Mouse (Mus musculus) ES-Bruce4 (cell line): Measurements from ENCODE around the gene Thada. TPM values are rescaled to one million over a fixed set of nuclear protein-coding genes. Genes with fewer than 3 reads are reported as not detected.

Experiments used
- H3K27ac ChIP-seq: 2 replicates; pipeline ENCODE4 v1.5.1; 2012; ENCODE audit warnings: low read length, inconsistent platforms; ENCODE audit not compliant: insufficient read depth
- H3K27me3 ChIP-seq: 2 replicates; pipeline ENCODE4 v1.6.1; 2012; ENCODE audit warnings: mild to moderate bottlenecking, low read length, inconsistent platforms; ENCODE audit not compliant: control insufficient read depth, poor library complexity, insufficient read depth, severe bottlenecking
- H3K36me3 ChIP-seq: 2 replicates; pipeline ENCODE4 v1.6.1; 2012; ENCODE audit warnings: inconsistent platforms, mild to moderate bottlenecking, low read length, moderate library complexity; ENCODE audit not compliant: control insufficient read depth, poor library complexity, insufficient read depth, severe bottlenecking
- H3K4me1 ChIP-seq: one replicate; pipeline ENCODE4 v1.8.1; 2011; ENCODE audit warnings: low read length; ENCODE audit not compliant: control insufficient read depth, insufficient read depth
- H3K4me3 ChIP-seq: 2 replicates; pipeline ENCODE4 v1.5.1; 2011; ENCODE audit warnings: low read depth, mild to moderate bottlenecking, low read length
- H3K9ac ChIP-seq: 2 replicates; pipeline ENCODE4 v1.6.1; 2012; ENCODE audit warnings: low read depth, mild to moderate bottlenecking, inconsistent platforms; ENCODE audit not compliant: poor library complexity, severe bottlenecking
- H3K9me3 ChIP-seq: replicated peaks from 2 replicates; pipeline ENCODE4 v1.6.1; 2012; ENCODE audit warnings: mild to moderate bottlenecking, low read length, inconsistent platforms; ENCODE audit not compliant: control insufficient read depth, poor library complexity, insufficient read depth, severe bottlenecking
- CTCF ChIP-seq: IDR thresholded peaks from one replicate; pipeline ENCODE4 v1.8.1; 2011; ENCODE audit warnings: low read depth, low read length
- EP300 ChIP-seq: IDR thresholded peaks from 2 replicates; pipeline ENCODE4 v1.6.1; 2011; ENCODE audit warnings: low read depth, low read length; ENCODE audit not compliant: insufficient read depth
- POLR2A ChIP-seq: IDR thresholded peaks from one replicate; pipeline ENCODE4 v1.8.1; 2011; ENCODE audit warnings: low read length; ENCODE audit not compliant: insufficient read depth
- polyA plus RNA-seq: library from polyadenylated mRNA; stranded (reverse); fragments of >200 nt; gene quantifications from 2 replicates; pipeline ENCODE4 v1.2.4, GENCODE M21; 2011; ENCODE audit warnings: low read depth; ENCODE audit not compliant: missing spikeins, insufficient read depth, insufficient read length

The Thada gene
- polyA plus RNA-seq, 1 experiment, result 38.0 TPM

DNA sequence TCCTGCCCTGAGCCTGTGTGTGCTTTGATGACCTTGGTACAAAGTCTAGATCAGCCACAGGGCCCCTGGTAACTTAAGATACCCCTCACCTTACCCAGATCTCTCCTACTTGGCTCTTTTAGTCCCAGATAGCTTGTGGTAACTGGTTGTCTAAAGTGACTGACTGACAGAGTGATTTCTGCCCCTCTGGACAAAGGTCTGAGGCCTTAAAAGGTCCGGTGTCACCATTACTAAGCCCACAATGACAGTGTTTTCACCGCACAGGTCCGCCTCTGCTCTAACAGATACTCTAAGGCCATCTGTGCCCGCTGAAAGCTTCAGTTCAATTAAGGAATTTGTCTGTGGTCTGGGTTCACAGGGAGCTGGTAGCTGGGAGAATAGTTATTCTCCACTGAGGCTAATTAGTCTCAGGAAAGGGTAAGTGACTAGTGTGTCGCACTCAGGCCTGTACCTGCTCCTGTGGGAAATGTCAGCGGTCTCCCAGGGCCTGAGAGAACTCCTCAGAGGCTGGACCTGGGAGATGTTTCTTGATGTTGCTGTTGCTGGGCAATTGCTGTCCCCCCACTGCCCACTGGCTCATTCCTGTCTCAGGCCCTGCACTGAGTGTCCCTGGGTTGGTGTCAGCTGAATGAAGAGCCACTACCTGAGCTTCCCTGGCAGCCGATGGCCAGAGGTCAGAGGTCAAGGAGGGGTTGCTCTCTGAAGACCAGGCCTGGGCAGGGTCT lies 319.4 kb downstream of the Thada start:
- H3K4me1 ChIP-seq, result no peaks in the 10 kb centered on the region
- no peak for TF ChIP-seq EP300
- TF ChIP-seq CTCF, result no peak
- TF ChIP-seq POLR2A, result no peak
- no peak overlapping the region for H3K27ac ChIP-seq
- no peaks in the 10 kb centered on the region for H3K36me3 ChIP-seq
- no peak overlapping the region for H3K4me3 ChIP-seq
- no peaks in the 10 kb centered on the region for H3K27me3 ChIP-seq
- no peak overlapping the region for H3K9ac ChIP-seq
- H3K9me3 ChIP-seq, result no peaks in the 10 kb centered on the region

DNA sequence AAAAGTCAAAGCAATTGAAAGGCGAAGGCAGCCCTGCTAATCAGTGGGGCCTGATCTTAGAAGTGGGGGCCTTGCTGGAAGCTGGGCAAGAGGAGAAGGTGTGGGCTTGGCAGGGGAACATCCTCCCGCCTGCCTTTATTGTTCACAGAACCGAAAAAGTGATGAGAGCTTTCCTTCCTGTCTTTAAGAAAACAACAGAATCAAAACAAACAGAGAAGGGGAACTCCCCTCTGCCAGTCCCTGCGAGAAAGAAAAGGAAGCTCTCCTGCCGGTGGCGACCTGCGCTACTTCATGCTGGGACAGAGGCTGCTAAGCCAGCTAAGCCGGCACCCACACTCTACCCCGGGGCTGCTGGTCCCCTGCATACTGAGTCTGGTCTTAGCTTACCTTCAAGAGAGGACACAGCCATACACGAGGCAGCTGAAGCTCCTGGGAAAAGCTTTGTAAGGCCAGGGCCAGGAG lies 320.1 kb downstream of the Thada start:
- Histone ChIP-seq H3K4me1 (peaks cover under 1% of the 10 kb centered on the region), H3K36me3 (no peaks in the 10 kb centered on the region), H3K27me3 (no peaks in the 10 kb centered on the region), H3K27ac (no peak overlapping the region), H3K9ac (no peak overlapping the region), H3K9me3 (no peaks in the 10 kb centered on the region), H3K4me3 (no peak overlapping the region)
- TF ChIP-seq CTCF (no peak), EP300 (0 out of 2 replicates have a peak, but pooled peaks have one; percentile 13)

DNA sequence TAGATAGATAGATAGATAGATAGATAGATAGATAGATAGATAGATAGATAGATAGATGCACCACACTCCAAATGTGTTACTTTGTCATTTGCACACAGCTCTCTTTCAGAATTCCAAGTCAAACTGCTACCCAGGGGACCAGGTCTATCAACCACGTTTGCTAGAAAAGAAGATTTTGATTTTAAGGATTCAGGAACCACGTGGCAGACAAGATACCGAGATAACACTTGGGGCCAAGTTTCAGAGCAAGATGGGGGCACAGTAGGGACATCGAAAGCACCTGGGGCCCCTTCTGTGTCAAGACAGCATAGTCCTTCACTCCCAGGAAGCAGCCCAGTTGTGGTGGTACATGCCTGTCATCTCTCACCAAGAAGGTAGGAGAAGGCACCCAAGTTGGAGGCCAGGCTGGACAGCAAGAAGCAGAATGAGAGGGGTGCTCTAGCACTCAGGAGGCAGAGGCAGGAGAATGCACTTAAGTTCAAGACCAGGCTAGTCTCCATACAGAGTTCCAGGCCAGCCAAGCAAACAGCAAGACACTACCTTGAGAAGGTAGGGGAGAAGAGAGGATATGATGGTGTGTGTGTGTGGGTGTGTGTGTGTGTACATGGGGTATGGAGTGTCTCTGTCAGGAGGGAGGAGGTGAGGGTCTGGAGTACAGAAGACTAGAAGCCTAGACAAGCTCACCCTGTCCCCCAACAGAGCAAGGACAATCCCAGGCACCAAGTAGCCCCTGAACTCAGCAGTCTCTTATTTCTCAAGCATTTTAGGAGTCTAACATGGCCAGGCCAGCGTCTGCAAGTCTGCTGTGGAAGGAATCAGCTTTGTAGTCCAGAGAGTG lies 321.0 kb downstream of the Thada start:
- Histone ChIP-seq H3K4me3 (no peak overlapping the region), H3K4me1 (peaks cover 4% of the 10 kb centered on the region), H3K27ac (no peak overlapping the region), H3K9ac (no peak overlapping the region), H3K9me3 (no peaks in the 10 kb centered on the region), H3K27me3 (no peaks in the 10 kb centered on the region), H3K36me3 (no peaks in the 10 kb centered on the region)
- TF ChIP-seq CTCF (no peak), POLR2A (no peak), EP300 (no peak)

DNA sequence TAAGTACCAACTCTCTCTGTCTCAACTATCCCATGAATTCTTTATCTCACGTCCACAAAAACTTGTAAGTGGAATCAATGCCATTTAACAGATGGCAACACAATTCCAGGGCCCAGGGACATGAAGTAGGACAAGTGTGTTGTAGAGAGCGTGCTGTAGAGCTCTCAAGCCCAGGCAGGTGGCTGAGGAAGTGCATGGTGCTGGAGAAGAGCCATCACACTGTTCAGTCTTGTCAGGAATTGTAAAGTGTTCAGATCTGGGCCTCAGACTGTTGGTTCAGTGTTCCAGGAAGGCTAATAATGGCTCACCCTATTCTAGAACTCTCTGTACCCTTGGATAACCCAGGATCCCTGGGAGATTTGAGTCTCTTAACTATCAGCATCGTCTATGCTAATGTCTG lies 321.9 kb downstream of the Thada start:
- no peaks in the 10 kb centered on the region for H3K27me3 ChIP-seq
- no peak for TF ChIP-seq POLR2A
- TF ChIP-seq EP300, result no peak
- no peak for TF ChIP-seq CTCF
- H3K27ac ChIP-seq, result no peak overlapping the region
- no peak overlapping the region for H3K4me3 ChIP-seq
- no peaks in the 10 kb centered on the region for H3K36me3 ChIP-seq
- no peaks in the 10 kb centered on the region for H3K9me3 ChIP-seq
- peaks cover 4% of the 10 kb centered on the region for H3K4me1 ChIP-seq
- H3K9ac ChIP-seq, result no peak overlapping the region

DNA sequence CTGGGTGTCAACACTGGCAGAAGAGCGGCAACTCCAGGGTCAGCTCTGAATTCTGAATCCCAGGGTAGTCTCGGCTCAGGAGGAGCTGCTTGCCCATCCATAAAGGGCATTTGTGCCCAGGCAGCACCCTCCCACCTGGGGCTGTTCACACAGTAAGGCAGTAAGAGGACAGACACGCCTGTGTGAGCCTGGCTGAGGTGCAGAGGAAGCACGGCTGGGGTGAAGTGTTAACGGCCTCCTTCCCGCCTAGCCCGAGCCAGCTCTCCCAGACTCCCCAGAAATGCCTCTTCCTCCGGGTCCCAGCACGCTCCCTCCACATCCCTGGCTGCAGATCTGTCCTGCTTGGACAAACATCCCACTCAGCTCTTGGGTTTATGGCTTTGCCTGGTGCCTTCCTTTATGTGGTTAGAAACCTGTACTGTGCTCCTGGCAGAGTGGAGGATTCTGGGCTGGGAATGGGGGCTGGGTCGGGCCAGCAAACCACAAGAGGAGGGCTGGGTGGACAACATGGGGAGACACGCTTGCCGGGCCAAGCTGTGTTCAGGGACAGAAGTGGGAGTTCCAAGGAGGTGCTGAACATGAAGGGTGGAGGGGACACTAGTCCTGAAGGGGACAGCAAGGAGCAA lies 322.7 kb downstream of the Thada start:
- no peaks in the 10 kb centered on the region for H3K27me3 ChIP-seq
- H3K4me3 ChIP-seq, result no peak overlapping the region
- H3K9me3 ChIP-seq, result no peaks in the 10 kb centered on the region
- no peaks in the 10 kb centered on the region for H3K36me3 ChIP-seq
- TF ChIP-seq EP300 (no peak), POLR2A (no peak), CTCF (no peak)
- H3K9ac ChIP-seq, result no peak overlapping the region
- peaks cover 4% of the 10 kb centered on the region for H3K4me1 ChIP-seq
- H3K27ac ChIP-seq, result no peak overlapping the region
